Mouse (Mus musculus): Measurements from ENCODE around the gene Nfkbiz. TPM values are rescaled to one million over a fixed set of nuclear protein-coding genes. Genes with fewer than 3 reads are reported as not detected.
A peak's percentile ranks its signal among the peaks of the same experiment; 100 is the strongest.

Nfkbiz gene
- total and polyA plus RNA-seq, 2 experiments from 2014 or later = 1.7 to 6.8 TPM

DNA sequence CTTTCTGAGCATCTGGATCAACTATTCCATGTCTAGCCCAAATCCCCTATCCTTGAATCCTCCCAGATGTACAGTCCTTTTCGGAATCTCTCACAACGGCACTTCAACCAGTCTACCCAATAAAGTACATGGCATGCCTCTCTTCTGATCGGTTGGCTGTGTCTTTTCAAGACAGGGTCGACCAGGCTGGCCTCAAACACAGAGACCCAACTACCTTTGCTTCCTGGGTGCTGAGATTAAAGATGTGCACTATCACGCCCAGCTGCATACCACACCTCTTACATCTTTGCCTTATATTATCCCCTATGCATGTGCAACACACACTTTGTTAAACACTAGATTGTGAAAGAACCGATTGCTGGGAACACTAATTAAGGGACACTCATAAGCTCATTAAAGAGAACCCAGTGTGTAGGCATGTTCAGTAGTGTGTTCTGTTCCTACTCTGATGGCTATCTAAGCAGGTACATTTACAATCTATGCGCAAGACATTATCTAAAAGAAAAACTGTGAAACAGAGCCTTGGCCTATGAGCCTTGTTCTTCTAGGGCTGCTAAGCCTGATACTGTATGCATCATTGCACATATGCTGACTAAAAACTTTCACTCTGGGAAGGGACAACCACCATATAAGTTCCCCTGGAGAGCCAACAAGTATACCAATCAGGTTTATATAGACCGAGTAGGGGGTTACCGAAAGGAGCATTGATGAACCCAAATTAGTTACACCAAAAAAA, 28.8 kb downstream of the Nfkbiz start:
- Histone ChIP-seq H3K36me3 (replicated peaks; ENCODE audit: control insufficient read depth, insufficient read depth, low read length) (peaks cover 35% of the 10 kb centered on the region), H3K4me2 (ENCODE audit: low read depth, low read length) (no peak overlapping the region), H3K27ac (ENCODE audit: low read depth) (no peak overlapping the region), H3K9me3 (replicated peaks; ENCODE audit: control insufficient read depth, low read length) (no peaks in the 10 kb centered on the region), H3K4me3 (ENCODE audit: low read depth, low read length) (no peak overlapping the region), H3K9ac (replicated peaks; ENCODE audit: low read depth, low read length) (no peak overlapping the region), H3K27me3 (ENCODE audit: control insufficient read depth, insufficient read depth, low read length) (no peaks in the 10 kb centered on the region), H3K4me1 (ENCODE audit: control insufficient read depth, insufficient read depth) (no peaks in the 10 kb centered on the region)
- no peak for ATAC-seq (ENCODE audit: insufficient read depth, low read depth)
- DNase-seq (ENCODE audit: low spot score) = no peak
- 88% methylated on average over 9 of the region's 9 CpGs for WGBS
- TF ChIP-seq CTCF (IDR thresholded peaks at IDR 0.05; ENCODE audit: low read depth) = no peak
- TF ChIP-seq EP300 (IDR thresholded peaks at IDR 0.05; ENCODE audit: low read depth) = no peak

DNA sequence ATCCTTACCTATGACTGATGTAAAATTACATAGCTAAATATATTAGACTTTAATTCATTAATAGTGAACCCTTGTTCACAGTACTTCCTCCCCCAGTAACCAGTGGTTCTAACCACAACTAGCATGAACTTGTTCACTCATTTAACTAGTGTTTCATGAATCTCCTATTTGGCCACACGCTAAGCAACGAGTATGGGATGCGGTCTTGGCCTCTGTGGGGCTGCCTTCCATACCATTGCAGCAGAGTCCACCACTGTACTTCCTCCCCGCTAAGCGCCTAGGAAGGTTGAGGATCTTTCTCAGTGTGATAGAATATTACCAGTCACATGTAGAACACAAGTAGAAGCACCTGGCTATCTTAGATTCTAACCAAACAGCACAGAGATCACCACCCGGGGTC, 29.4 kb downstream of the Nfkbiz start:
- ATAC-seq (ENCODE audit: insufficient read depth, low read depth) = no peak
- no peak for DNase-seq (ENCODE audit: low spot score)
- Histone ChIP-seq H3K36me3 (replicated peaks; ENCODE audit: control insufficient read depth, insufficient read depth, low read length) (peaks cover 29% of the 10 kb centered on the region), H3K4me2 (ENCODE audit: low read depth, low read length) (no peak overlapping the region), H3K9ac (replicated peaks; ENCODE audit: low read depth, low read length) (no peak overlapping the region), H3K27me3 (ENCODE audit: control insufficient read depth, insufficient read depth, low read length) (no peaks in the 10 kb centered on the region), H3K9me3 (replicated peaks; ENCODE audit: control insufficient read depth, low read length) (no peaks in the 10 kb centered on the region), H3K4me1 (ENCODE audit: control insufficient read depth, insufficient read depth) (no peaks in the 10 kb centered on the region), H3K4me3 (ENCODE audit: low read depth, low read length) (no peak overlapping the region), H3K27ac (ENCODE audit: low read depth) (no peak overlapping the region)
- TF ChIP-seq CTCF (IDR thresholded peaks at IDR 0.05; ENCODE audit: low read depth) = no peak
- no peak for TF ChIP-seq EP300 (IDR thresholded peaks at IDR 0.05; ENCODE audit: low read depth)
- 95% methylated on average over 6 of the region's 6 CpGs for WGBS

DNA sequence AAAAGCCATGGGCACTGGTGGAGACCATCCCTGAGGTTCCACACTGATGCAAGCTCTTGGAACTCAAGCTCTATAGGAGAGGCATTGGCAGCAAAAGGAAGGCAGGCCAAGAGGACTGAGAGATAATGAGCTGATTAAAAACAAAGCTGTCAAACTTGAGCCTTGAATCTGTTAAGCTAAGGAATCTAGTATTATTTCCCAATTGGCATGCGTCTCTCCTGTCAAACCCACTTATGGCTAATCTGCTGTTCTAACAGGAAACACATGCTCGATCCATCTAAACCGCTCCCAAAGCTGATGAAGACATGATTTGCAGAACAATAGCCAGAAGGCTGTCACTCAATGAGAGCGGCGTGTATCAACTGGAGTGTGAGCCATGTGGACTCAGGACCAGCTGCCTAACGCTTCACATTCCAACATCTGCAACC, 31.2 kb downstream of the Nfkbiz start:
- no peak overlapping the region for H3K27ac ChIP-seq (ENCODE audit: low read depth)
- no peaks in the 10 kb centered on the region for H3K4me1 ChIP-seq (ENCODE audit: control insufficient read depth, insufficient read depth)
- H3K4me3 ChIP-seq (ENCODE audit: low read depth, low read length) = no peak overlapping the region
- H3K36me3 ChIP-seq (replicated peaks; ENCODE audit: control insufficient read depth, insufficient read depth, low read length) = peaks cover 13% of the 10 kb centered on the region
- 19% methylated on average over 6 of the region's 6 CpGs for WGBS
- H3K4me2 ChIP-seq (ENCODE audit: low read depth, low read length) = no peak overlapping the region
- TF ChIP-seq EP300 (IDR thresholded peaks at IDR 0.05; ENCODE audit: low read depth) = no peak
- no peak for TF ChIP-seq CTCF (IDR thresholded peaks at IDR 0.05; ENCODE audit: low read depth)
- H3K9ac ChIP-seq (replicated peaks; ENCODE audit: low read depth, low read length) = no peak overlapping the region
- no peaks in the 10 kb centered on the region for H3K27me3 ChIP-seq (ENCODE audit: control insufficient read depth, insufficient read depth, low read length)
- ATAC-seq (ENCODE audit: insufficient read depth, low read depth) (peak; percentile 51; the same call in 1 of the 2 replicates), DNase-seq (ENCODE audit: low spot score) (no peak)
- H3K9me3 ChIP-seq (replicated peaks; ENCODE audit: control insufficient read depth, low read length) = no peaks in the 10 kb centered on the region

DNA sequence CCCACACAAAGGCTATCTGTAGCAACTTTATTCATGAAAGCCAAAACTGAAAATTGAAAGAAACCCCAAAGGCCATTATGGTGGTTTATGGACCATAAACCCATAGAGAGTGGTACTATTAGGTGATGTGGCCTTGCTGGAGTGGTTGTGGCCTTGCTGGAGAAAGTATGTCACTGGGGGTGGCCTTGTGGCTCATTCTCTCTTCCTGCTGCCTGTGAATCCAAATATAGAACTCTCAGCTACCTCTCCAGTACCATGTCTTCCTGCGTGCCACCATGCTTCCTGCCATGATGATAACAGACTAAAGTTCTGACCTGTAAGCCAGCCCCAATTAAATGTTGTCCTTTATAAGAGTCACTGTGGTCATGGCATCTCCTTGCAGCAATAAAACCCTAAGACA, 33.9 kb downstream of the Nfkbiz start:
- TF ChIP-seq EP300 (IDR thresholded peaks at IDR 0.05; ENCODE audit: low read depth) (no peak), CTCF (IDR thresholded peaks at IDR 0.05; ENCODE audit: low read depth) (no peak)
- no peaks in the 10 kb centered on the region for H3K36me3 ChIP-seq (replicated peaks; ENCODE audit: control insufficient read depth, insufficient read depth, low read length)
- no peak overlapping the region for H3K4me2 ChIP-seq (ENCODE audit: low read depth, low read length)
- no peaks in the 10 kb centered on the region for H3K9me3 ChIP-seq (replicated peaks; ENCODE audit: control insufficient read depth, low read length)
- no peak for DNase-seq (ENCODE audit: low spot score)
- no peak overlapping the region for H3K9ac ChIP-seq (replicated peaks; ENCODE audit: low read depth, low read length)
- ATAC-seq (ENCODE audit: insufficient read depth, low read depth) = no peak
- H3K4me1 ChIP-seq (ENCODE audit: control insufficient read depth, insufficient read depth) = no peaks in the 10 kb centered on the region
- no peaks in the 10 kb centered on the region for H3K27me3 ChIP-seq (ENCODE audit: control insufficient read depth, insufficient read depth, low read length)
- H3K27ac ChIP-seq (ENCODE audit: low read depth) = no peak overlapping the region
- WGBS = 33% methylated on average over 1 of the region's 1 CpGs
- H3K4me3 ChIP-seq (ENCODE audit: low read depth, low read length) = no peak overlapping the region

DNA sequence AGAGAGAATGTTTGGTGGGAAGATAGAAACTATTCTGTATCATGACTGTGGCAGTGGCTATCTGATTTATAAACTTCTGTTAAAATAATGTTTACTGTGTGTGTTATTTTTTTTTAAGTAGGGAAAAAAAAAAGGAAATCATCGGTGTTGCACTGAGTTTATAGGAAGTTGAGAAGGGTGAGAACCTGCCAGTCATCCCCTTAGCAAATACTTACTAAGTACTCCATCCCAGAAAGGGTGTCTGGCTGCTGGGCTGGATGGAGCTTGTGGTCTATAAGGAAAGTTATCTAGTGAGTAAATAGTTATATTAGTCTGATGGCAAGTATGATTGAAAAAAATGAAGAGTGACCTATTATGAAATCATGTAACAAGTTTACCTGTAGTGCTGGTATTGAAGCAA, 37.1 kb downstream of the Nfkbiz start:
- no peak for TF ChIP-seq EP300 (IDR thresholded peaks at IDR 0.05; ENCODE audit: low read depth)
- TF ChIP-seq CTCF (IDR thresholded peaks at IDR 0.05; ENCODE audit: low read depth) = no peak
- no peaks in the 10 kb centered on the region for H3K4me1 ChIP-seq (ENCODE audit: control insufficient read depth, insufficient read depth)
- no peak overlapping the region for H3K27ac ChIP-seq (ENCODE audit: low read depth)
- no peaks in the 10 kb centered on the region for H3K36me3 ChIP-seq (replicated peaks; ENCODE audit: control insufficient read depth, insufficient read depth, low read length)
- 62% methylated on average over 1 of the region's 1 CpGs for WGBS
- DNase-seq (ENCODE audit: low spot score) = no peak
- no peak overlapping the region for H3K4me2 ChIP-seq (ENCODE audit: low read depth, low read length)
- no peak overlapping the region for H3K9ac ChIP-seq (replicated peaks; ENCODE audit: low read depth, low read length)
- H3K27me3 ChIP-seq (ENCODE audit: control insufficient read depth, insufficient read depth, low read length) = no peaks in the 10 kb centered on the region
- no peaks in the 10 kb centered on the region for H3K9me3 ChIP-seq (replicated peaks; ENCODE audit: control insufficient read depth, low read length)
- H3K4me3 ChIP-seq (ENCODE audit: low read depth, low read length) = no peak overlapping the region
- no peak for ATAC-seq (ENCODE audit: insufficient read depth, low read depth)

DNA sequence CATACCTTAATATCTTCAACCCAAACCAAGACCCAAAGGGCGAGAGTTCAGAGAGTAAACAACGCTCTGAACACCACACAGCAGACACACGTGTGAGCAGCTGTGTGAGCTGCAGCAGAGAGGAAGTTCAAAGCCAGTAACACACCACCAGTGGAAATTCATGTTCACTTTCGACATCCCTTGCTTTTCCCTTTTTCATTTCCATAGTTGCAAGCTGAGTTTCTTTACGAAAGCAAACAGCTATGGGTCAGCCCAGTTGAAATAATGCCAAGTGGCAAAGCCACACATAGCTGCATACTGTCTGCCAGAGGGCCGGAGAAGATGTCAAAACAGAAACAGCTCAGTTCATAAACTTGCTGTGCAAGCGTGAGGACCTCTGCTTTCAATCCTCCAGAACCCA, 39.9 kb downstream of the Nfkbiz start:
- 69% methylated on average over 7 of the region's 7 CpGs for WGBS
- TF ChIP-seq EP300 (IDR thresholded peaks at IDR 0.05; ENCODE audit: low read depth) (no peak), CTCF (IDR thresholded peaks at IDR 0.05; ENCODE audit: low read depth) (no peak)
- H3K9ac ChIP-seq (replicated peaks; ENCODE audit: low read depth, low read length) = no peak overlapping the region
- no peak overlapping the region for H3K4me3 ChIP-seq (ENCODE audit: low read depth, low read length)
- H3K9me3 ChIP-seq (replicated peaks; ENCODE audit: control insufficient read depth, low read length) = no peaks in the 10 kb centered on the region
- H3K4me1 ChIP-seq (ENCODE audit: control insufficient read depth, insufficient read depth) = no peaks in the 10 kb centered on the region
- no peak overlapping the region for H3K4me2 ChIP-seq (ENCODE audit: low read depth, low read length)
- no peaks in the 10 kb centered on the region for H3K36me3 ChIP-seq (replicated peaks; ENCODE audit: control insufficient read depth, insufficient read depth, low read length)
- no peaks in the 10 kb centered on the region for H3K27me3 ChIP-seq (ENCODE audit: control insufficient read depth, insufficient read depth, low read length)
- no peak overlapping the region for H3K27ac ChIP-seq (ENCODE audit: low read depth)
- DNase-seq (ENCODE audit: low spot score) (no peak), ATAC-seq (ENCODE audit: insufficient read depth, low read depth) (no peak)
